Mouse (Mus musculus) heart, adult 2 months (tissue): ENCODE measurements around the gene Rad9b. TPM values are rescaled to one million over a fixed set of nuclear protein-coding genes. Genes with fewer than 3 reads are reported as not detected.

Experiments
- DNase-seq, 2 experiments: peaks; one replicate each; pipeline ENCODE4 v3.0.0; 2021
- H3K27ac ChIP-seq: fragments of 200-600 bp; 2 replicates; pipeline ENCODE4 v1.8.1; 2022
- H3K27me3 ChIP-seq: fragments of 200-500 bp; 2 replicates; pipeline ENCODE4 v1.6.1; 2012; ENCODE audit warnings: mild to moderate bottlenecking, low read length, inconsistent platforms, mixed read lengths; ENCODE audit not compliant: control insufficient read depth, insufficient read depth
- H3K36me3 ChIP-seq: fragments of 200-500 bp; 2 replicates; pipeline ENCODE4 v1.6.1; 2012; ENCODE audit warnings: low read length, inconsistent platforms; ENCODE audit not compliant: control insufficient read depth, insufficient read depth
- H3K4me1 ChIP-seq: fragments of 200-500 bp; 2 replicates; pipeline ENCODE4 v1.6.1; 2011; ENCODE audit warnings: low read length; ENCODE audit not compliant: control insufficient read depth, insufficient read depth
- H3K4me3 ChIP-seq: fragments of 200-600 bp; 2 replicates; pipeline ENCODE4 v1.8.1; 2022
- H3K79me2 ChIP-seq: fragments of 200-500 bp; replicated peaks from 2 replicates; pipeline ENCODE4 v1.6.1; 2012; ENCODE audit warnings: mild to moderate bottlenecking, inconsistent platforms, low read length, moderate library complexity, mixed read lengths; ENCODE audit not compliant: control insufficient read depth, insufficient read depth
- H3K9ac ChIP-seq: fragments of 200-500 bp; 2 replicates; pipeline ENCODE4 v1.6.1; 2012; ENCODE audit warnings: low read depth, mild to moderate bottlenecking, control low read depth, inconsistent platforms, low read length, mixed read lengths
- CTCF ChIP-seq: fragments of 200-600 bp; IDR thresholded peaks from 2 replicates; pipeline ENCODE4 v1.8.1; 2022; ENCODE audit warnings: antibody characterized with exemption, mild to moderate bottlenecking, moderate library complexity
- EP300 ChIP-seq: fragments of 200-500 bp; IDR thresholded peaks from 2 replicates; pipeline ENCODE4 v1.6.1; 2011; ENCODE audit warnings: low read depth, low read length, control low read depth; ENCODE audit not compliant: insufficient read depth
- POLR2A ChIP-seq: fragments of 200-500 bp; IDR thresholded peaks from 2 replicates; pipeline ENCODE4 v1.6.1; 2011; ENCODE audit warnings: mild to moderate bottlenecking, low read depth, low read length, control low read depth; ENCODE audit not compliant: insufficient read depth
- WGBS: fragments of 180-500 bp; shearing (Covaris S2); methylation state at CpG from one replicate; pipeline ENCODE4 v1.1.7; 2018; 5-methylcytosine and 5-hydroxymethylcytosine counted together
- intact Hi-C: fragments of 180-260 bp; cut with DNase I; formaldehyde crosslinking; loops from one replicate; pipeline ENCODE4 v1.15.1; 2025
- polyA plus RNA-seq: library from polyadenylated mRNA; depleted of rRNA; stranded (reverse); fragments of >200 nt; gene quantifications from 2 replicates; pipeline ENCODE4 v1.2.3, GENCODE M21; 2012
- total RNA-seq, 2 experiments: library from RNA; stranded (reverse); gene quantifications; 2 replicates each; pipeline ENCODE4 v1.2.3; 2021

Rad9b gene
- total and polyA plus RNA-seq, 3 experiments, result 0.50 to 2.5 (median 0.97) TPM

DNA sequence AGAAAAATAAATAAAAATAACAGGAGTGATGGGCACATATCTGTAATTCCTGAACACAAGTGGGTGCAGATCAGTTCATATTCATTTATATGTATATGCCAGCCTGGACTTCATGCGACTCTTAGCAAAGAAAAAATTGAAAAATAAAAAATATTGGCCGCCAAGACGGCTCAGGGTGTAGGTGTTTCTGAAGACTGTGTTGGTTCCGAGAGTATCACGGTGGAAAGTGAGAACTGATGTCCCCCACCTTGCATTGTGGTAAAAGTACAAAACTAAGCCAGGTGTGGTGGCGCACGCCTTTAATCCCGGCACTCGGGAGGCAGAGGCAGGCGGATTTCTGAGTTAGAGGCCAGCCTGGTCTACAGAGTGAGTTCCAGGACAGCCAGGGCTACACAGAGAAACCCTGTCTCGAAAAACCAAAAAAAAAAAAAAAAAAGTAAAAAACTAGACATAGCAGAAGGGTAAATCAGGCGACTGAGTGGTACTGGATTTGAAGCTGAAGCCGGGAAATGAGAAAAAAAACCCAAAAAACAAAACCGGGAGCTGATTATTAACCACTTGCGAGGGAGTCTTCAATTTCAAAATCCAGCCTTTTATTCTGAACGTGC is 37.2 kb upstream of the Rad9b start:
- DNase-seq, result no peak
- H3K36me3 ChIP-seq, result peaks cover 2% of the 10 kb centered on the region; the same call in 1 of the 2 replicates
- H3K27me3 ChIP-seq, result no peaks in the 10 kb centered on the region
- intact Hi-C loops, result loop anchor here (5.0 kb wide), 1 partner anchor 124 kb away; no protein-coding TSS in a partner anchor
- peaks cover 10% of the 10 kb centered on the region; the same call in 1 of the 2 replicates for H3K79me2 ChIP-seq
- 52% methylated on average over 16 of the region's 16 CpGs for WGBS
- no peak overlapping the region for H3K9ac ChIP-seq
- peak overlapping the region; percentile 98 for H3K27ac ChIP-seq
- peak overlapping the region; percentile 99; the same call in 1 of the 2 replicates for H3K4me3 ChIP-seq
- no peak for TF ChIP-seq POLR2A
- TF ChIP-seq EP300, result no peak
- TF ChIP-seq CTCF, result no peak
- H3K4me1 ChIP-seq, result peaks cover 7% of the 10 kb centered on the region

GRCm38 (mm10) chr5:122390671-122391070 is 36.6 kb upstream of the Rad9b start:
- Histone ChIP-seq H3K9ac (no peak overlapping the region), H3K36me3 (peaks cover 2% of the 10 kb centered on the region; the same call in 1 of the 2 replicates), H3K4me1 (peaks cover 7% of the 10 kb centered on the region), H3K27ac (no peak overlapping the region), H3K4me3 (no peak overlapping the region), H3K27me3 (no peaks in the 10 kb centered on the region), H3K79me2 (peaks cover 10% of the 10 kb centered on the region; the same call in 1 of the 2 replicates)
- intact Hi-C loops, result loop anchor here (5.0 kb wide), 1 partner anchor 123 kb away; no protein-coding TSS in a partner anchor
- TF ChIP-seq CTCF (no peak), POLR2A (no peak), EP300 (no peak)
- DNase-seq, result no peak

DNA sequence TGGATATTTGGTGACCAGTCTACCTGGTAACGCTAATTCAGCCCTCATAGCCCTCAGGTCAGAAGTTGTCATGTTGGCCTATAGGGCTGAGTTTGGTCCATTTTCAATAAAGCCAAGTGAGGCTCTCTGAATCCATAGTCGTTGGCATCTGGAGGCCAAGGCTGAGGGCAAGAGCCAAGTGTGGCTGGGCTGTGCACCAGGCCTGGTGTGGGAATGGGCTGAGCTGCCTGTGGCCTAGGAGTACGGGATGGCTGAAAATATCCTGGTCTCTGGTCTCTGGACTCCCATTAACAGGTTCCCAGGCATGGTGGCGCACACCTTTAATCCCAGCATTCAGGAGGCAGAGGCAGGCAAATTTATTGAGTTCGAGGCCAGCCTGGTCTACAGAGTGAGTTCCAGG is 36.0 kb upstream of the Rad9b start:
- intact Hi-C loops, result loop anchor here (5.0 kb wide), 1 partner anchor 123 kb away; no protein-coding TSS in a partner anchor
- no peaks in the 10 kb centered on the region for H3K27me3 ChIP-seq
- no peak for TF ChIP-seq POLR2A
- TF ChIP-seq EP300, result no peak
- no peak for TF ChIP-seq CTCF
- H3K27ac ChIP-seq, result no peak overlapping the region
- DNase-seq, result no peak
- peaks cover 2% of the 10 kb centered on the region; the same call in 1 of the 2 replicates for H3K36me3 ChIP-seq
- H3K9ac ChIP-seq, result no peak overlapping the region
- H3K4me1 ChIP-seq, result peaks cover 4% of the 10 kb centered on the region
- no peak overlapping the region for H3K4me3 ChIP-seq
- peaks cover 8% of the 10 kb centered on the region; the same call in 1 of the 2 replicates for H3K79me2 ChIP-seq
- 91% methylated on average over 5 of the region's 5 CpGs for WGBS

- no peak for TF ChIP-seq POLR2A
- TF ChIP-seq EP300, result peak; percentile 75
- TF ChIP-seq CTCF, result peak; percentile 99; the same call in 1 of the 2 replicates
- Histone ChIP-seq H3K79me2 (no peaks in the 10 kb centered on the region), H3K4me3 (no peak overlapping the region), H3K36me3 (no peaks in the 10 kb centered on the region), H3K9ac (no peak overlapping the region), H3K27ac (no peak overlapping the region), H3K4me1 (peaks cover 1% of the 10 kb centered on the region; the same call in 1 of the 2 replicates), H3K27me3 (no peaks in the 10 kb centered on the region)
- intact Hi-C loops, result no loop called here
- peak; percentile 68 to 77 for DNase-seq
- 47% methylated on average over 11 of the region's 11 CpGs for WGBS
These were observed 25.5 kb upstream of the Rad9b start for GRCm38 (mm10) chr5:122379374-122380155.

DNA sequence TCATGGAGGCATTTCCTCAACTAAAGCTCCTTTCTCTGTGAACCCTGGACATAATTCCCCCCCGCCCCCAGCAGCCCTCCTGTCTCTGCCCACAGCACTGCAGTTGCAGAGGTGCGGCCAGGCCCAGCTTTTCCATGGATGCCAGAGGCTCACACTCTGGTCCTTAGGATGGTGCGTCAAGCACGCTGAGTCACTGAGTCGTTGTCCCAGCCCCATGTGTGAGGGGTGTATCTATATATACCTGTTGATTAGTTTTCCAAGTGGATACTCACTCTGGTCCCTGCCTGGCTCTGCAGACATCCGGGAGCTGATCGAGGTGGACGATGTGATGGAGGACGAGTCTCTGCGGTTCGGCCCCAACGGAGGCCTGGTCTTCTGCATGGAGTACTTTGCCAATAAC is 24.1 kb upstream of the Rad9b start:
- no peaks in the 10 kb centered on the region for H3K79me2 ChIP-seq
- no peaks in the 10 kb centered on the region for H3K27me3 ChIP-seq
- DNase-seq, result no peak
- WGBS, result 94% methylated on average over 12 of the region's 12 CpGs
- intact Hi-C loops, result no loop called here
- H3K36me3 ChIP-seq, result no peaks in the 10 kb centered on the region
- peaks cover 1% of the 10 kb centered on the region; the same call in 1 of the 2 replicates for H3K4me1 ChIP-seq
- no peak overlapping the region for H3K9ac ChIP-seq
- TF ChIP-seq CTCF (no peak), POLR2A (no peak), EP300 (no peak)
- no peak overlapping the region for H3K27ac ChIP-seq
- no peak overlapping the region for H3K4me3 ChIP-seq
